Mouse (Mus musculus): ENCODE results near the gene Bag3.

DNA sequence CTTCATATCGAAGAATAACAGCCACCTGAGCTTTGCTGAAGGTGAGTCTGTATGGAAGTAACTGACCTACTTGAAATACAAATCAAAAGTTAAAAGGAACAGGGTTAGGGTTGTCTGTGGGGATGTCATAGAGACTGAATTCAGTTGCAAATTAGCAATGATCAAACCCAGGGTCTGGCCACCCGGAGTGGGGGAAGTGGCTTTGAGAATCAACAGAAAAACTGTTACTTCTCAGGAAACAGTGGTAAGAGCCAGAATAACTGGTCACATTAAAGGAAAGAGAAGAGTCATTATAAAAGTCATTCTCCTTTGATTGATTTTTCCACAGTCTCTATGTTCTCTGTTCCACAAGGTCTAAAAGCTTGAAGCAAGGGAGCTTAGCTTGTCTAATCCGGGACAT, 34.4 kb upstream of the Bag3 start:
- TF ChIP-seq CTCF (conservative IDR thresholded peaks at IDR 0.05; ENCODE audit: insufficient read depth, insufficient read length, low read depth, low read length) = no peak
- TF ChIP-seq POLR2A (IDR thresholded peaks at IDR 0.05; ENCODE audit: low read depth, low read length) = no peak
